Mouse (Mus musculus): ENCODE data around the gene Alpk3.
A peak's percentile ranks its signal among the peaks of the same experiment; 100 is the strongest.

The Alpk3 gene

DNA sequence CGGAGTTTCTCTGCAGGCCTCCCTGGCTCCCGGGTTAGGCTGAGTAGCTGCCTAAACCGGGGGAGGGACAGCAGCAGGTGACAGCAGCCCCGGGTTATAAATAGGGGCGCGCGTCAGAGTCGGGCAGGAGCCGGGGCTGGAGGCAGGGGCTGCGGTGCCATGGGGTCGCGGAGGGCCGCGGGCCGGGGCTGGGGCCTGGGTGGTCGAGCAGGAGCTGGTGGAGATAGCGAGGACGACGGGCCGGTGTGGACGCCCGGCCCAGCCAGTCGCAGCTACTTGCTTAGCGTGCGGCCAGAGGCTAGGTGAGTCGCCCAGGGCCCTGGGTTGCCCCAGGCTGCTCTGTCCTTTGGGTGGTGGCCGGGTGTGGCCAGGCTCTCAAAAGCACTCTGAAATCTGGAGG is at the start of gene Alpk3:
Gene Alpk3, plus strand, starts transcription at position 130 of the 400 bp plus-strand sequence.
- DNase-seq, result no peak

DNA sequence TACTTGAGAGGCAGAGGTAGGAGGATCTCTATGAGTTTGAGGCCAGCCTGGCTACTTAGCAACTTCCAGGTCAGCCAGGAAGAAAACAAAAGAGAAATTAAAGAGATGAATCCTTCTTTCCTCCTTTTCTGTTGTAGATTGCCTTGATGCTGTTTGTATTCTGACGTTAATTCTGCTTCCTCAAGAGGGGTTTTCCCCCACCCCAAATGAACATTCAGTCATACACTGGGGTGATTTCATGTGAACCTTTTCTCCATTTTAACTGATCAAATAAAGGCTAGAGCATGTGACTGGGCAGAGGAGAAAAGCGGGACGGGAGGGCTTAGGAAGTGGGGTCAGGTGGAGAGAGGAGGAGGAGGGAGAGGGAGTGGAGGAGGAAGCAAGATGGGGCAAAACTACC is 49.1 kb upstream of the Alpk3 start:
- no peak for DNase-seq

DNA sequence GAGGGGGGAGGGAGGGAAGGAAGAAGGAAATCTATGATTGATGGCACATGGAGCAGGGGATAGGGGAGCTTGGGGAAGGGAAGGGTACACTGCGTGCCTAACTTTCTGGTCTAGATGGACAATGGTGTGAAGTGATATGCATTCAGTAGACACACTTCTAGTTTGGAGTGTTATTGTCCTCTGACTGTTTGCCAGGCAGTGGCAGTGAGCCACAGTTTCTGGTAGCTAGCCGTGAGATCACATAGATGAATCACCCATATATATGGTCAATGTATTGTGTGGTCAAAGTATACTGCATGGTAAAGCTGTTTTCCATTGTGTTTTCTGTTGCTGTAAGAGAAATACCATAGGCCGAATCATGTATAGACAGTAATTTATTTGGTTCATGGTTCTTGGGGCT is 45.8 kb upstream of the Alpk3 start:
- no peak for DNase-seq

DNA sequence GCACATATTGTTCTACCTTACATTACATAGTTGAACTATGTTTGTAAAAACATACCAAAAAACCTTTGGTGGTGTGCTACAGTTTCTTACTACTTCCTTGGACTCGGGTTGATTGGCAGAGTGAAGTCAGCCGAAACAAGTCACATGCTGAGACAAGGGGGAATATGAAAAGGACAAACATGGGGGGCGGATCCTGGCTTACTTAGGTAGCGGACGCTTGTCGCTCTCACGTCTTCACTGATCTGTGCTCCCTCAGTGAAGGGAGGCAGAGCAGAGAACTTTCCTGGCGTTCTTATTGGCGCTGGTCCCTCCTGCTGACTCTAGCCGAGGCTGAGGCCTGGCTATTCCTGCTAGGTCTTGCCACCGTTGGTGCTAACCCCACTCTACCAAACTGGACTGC is 37.1 kb upstream of the Alpk3 start:
- DNase-seq, result no peak

DNA sequence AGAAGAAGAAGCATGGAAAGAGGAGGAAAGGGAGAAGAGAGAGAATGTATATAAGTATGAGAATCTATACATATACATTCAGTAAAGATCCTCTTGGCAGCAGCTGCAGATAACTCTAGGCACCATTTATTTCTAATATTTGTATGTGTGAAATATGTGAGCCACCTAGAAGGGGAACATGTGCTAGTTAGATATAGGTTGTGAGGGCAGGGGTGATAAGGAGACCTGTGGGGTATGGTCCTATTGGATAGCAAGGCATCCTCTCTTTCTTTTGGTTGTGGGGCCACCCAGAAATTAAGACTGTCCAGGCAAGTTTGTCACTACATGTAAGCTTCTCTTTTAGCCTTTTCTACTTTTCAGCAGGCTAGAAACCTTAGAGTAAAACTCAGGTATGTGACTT is 34.7 kb upstream of the Alpk3 start:
- no peak for DNase-seq

DNA sequence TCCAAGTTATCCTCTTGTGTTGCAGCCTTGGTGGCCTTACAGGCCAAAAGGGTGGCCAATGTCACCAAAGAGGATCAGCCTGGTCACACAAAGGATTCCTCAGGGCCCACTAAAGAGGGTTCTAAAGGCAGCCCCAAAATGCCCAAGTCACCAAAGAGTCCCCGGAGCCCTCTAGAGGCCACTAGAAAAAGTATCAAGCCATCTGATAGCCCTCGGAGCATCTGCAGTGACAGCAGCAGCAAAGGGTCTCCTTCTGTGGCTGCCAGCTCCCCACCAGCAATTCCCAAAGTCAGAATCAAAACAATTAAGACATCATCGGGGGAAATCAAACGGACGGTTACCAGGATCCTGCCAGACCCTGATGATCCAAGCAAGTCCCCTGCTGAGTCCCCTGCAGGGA is 33.3 kb upstream of the Alpk3 start:
- DNase-seq, result no peak

DNA sequence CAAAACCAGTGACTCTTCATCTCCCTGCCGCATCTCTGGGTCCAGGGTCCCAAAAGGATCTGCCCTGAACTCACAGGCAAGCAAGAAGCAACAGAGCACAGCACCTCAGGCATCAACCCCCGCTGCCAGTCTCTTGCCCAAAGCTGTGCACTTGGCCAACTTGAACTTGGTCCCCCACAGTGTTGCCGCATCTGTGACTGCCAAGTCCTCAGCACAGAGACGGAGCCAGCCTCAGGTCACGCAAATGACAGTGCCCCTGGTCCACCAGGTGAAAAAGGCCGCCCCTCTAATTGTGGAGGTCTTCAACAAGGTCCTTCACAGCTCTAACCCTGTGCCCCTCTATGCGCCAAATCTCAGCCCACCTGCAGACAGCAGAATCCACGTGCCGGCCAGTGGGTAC is 32.7 kb upstream of the Alpk3 start:
- no peak for DNase-seq

DNA sequence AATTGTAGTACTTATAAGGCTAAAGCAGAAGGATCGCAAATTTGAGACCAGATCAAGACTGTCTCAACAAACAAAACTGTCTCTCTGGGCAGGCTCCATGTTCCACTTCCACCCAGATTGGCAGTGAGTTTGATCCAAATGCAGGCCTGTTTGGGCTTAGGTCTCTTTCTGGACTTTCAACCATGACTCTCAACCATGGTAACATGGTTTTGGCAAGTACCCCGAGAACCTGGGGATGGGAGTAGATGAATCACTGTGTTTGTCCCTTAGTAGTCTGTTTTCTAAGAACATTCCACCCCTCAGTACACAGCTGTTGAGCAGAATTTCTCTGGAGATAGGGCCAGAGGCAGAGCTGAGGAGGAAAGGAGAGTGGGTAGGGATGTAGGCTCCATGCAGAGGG is 31.6 kb upstream of the Alpk3 start:
- DNase-seq, result no peak

DNA sequence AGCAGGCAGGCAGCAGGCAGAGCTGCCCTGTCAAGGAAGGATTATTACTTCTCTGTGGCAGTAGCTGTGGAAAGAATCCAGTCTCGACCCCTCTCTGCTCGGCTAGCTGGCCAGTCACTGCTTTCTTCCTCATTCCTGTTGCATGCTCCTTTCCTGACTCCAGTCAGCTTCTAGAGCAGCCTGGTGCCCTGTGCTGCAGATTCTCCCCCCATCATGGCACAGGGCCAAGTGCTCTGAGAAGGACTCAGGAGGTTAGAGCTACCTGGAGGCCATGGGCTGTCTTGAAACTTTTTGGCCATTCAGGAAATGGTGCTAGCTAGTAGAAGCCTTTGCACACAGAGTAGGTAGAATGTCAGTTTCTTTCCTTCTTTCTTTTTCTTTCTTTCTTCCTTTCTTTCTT is 17.7 kb upstream of the Alpk3 start:
- DNase-seq, result no peak

DNA sequence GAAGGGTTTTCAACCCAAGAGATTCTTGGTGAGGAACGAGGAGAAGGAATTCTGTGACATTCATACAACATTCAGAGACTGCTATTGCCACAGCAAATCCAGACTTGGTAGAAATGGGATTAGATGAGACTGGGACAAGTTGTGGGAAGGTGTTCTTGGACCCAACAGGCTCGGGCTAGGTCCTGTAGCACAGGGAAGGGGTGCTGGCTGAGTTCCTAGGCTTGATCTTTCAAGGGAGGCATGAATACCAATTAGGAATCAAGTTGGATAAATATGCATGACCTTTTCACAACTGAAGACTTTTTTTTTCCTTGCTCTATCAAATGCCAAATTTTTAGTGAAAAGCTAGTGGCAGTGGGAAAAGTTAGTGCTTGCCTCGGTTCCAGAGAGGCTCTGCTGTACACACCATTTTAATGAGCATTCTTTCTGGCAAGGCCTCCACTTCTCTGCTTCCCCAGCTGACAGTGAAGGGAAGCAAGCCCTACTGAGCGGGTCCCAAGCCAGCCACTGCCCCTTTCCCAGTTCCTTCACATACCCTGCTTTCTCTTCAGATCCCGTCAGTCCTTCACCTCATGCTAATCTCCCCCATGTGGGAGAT is 14.3 kb upstream of the Alpk3 start:
- no peak for DNase-seq

DNA sequence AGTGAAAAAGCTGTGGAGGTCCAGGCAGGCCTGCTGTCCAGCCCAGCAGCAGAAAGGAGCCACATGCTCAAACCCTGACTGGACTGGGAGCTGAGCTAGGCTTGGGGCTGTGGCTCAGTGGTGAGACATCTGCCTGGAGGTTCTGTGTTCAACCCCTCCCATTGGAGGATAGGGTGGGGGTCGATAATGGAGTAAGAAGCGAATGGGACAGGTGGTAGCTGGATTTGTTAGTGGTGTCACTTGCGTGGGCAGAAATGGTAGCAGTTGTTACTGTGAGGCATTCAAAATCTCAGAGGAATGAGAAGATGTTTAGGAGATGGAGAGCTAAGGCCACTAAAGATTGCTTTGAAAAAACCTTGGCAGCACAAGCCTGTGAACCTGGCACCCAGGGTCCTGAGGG is 9.6 kb upstream of the Alpk3 start:
- DNase-seq, result no peak

DNA sequence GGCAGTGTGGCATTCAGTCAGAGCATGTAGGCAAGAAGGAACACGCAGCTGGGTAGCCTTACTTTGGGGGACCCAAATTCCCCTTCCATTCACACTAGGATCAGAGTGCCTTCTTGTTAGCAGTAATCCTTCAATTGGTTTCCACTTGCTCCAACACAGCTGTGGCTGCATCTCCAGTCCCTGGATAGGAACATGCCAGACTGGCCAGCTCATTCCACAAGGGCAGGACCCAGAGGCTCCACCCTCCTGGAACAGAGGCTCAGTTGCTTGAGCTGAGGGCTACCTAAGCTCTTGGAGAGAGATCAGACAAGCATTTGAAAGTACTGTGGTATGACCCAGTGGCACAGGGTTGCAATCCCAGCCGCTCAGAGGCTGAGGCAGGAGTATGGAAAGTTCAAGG is 8.9 kb upstream of the Alpk3 start:
- DNase-seq, result no peak

DNA sequence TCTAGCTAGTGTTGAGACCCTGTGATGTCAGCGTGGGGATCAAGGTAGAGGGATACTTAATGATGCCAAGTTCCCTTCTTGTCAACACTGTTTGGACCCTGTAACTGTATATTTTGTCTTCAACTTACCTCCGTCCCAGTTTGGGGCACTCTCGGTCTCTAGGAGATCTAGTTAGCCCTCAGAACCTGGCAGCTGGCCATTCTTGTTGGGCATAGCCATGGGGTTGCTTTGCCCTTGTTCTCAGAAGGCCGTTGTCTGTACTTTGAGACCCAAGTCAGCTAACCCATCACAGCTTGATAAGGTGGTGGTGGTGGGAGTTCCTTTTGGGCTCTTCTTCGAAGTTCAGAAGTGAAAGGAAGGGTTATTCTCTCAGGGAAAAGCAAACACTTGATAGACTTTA is 7.4 kb upstream of the Alpk3 start:
- no peak for DNase-seq

DNA sequence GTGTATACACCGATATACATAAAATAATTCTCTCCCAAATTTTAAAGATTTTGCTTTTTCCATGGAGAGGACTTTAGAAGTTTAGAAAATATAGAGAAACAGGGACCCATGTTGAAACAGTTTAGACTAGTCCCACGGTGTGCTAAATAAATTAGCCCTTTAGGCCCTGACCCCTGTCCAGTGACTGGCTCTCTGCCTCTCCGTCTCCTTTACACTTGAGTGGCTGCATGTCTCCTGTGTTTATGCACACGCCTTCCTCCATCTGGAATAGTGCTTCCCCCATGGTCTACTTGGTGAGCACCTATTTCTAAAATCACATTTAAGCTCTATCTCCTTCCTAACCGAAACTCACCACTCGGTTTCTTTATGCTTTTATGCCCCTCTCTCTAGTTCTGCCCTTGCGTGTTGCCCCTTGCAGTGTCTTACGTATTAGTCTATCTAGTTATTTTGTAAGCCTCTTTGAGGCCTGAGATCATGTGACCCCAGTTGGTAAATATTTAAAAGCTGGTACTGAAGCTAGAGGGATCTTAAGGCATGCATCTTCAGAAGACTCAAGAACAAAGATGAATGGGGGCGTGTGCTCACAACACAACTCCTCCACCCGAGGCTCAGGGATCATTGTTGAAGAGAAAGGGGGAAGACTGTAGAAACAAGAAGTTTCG is 1.6 kb upstream of the Alpk3 start:
- no peak for DNase-seq

DNA sequence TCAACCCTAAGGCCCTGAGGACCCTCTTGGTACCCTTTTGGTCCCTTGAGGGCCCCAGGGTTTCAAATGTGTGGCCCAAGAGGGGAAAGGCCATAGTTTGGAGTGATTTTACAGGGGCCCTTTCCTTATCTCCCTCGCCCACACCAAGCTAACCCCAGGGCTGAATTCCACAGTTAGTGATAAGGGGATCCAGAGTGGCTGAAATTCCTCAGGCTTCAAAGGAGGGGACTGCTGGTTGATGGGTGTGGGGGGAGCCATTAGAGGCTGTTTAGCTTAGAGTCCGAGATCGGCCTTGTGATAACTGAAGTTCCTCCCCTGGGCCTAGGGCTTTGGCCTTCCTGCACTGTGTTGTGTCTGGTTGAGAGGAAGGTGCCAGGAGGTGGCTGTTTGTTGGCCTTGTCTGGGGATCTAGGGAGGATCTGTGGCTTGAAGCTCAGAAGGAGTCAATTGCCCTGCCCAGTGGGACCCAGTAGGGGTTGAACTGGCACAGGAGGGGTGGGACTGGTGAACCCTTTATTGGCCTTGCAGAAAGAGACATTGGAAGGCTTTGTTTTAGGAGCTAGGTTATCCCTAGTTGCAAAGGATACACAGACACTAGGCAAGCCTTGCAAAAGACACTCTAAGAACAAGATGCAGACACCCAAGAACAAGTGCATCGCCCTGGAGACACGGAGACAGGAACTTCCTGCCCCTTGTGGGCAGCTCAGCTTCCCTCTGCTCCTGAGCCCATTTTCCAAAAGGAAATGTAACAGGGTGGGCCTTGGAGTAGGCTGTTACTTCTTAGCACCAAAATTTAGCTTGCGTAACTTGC is 706 bp downstream of the Alpk3 start:
- no peak for DNase-seq

DNA sequence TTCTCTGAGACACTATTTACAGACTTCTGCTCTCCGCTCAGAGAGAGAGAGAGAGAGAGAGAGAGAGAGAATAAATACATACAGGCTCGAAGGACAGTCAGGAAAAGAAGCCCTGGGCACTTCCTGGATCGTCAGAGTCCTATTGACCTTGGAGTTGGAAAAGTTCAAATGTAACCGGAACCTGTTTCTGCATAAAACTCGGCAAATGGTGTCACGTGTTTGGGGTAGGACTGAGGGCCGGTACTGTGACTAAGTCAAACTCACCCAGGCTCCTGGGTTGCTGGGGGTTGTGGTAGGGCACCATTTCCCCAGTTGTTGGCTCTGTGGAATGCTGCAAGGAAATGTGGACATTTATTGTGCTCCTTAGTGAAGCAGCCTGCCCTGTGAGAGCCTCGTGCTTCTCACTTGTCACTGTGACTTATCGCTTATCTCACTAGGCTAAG is 1.3 kb downstream of the Alpk3 start:
- no peak for DNase-seq

DNA sequence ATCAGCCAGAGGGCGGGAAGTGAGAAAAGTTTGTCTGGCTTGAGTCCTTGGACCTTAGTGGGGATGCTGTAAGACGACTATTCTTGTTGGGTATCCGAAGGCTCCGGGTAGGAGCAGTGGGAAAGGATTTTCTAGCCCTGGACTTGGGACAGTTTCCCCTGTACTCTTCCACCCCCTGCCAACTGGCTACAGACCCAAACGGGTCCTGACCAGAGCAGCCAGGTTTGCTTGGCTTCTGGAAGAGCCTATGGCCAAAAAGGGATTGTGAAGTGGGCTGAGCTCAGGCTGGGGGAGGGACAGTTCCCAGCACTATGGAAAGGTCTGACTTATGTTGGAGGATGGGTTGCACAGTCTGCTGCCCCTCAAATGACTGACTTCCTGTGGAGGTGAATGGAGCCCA is 2.0 kb downstream of the Alpk3 start:
- no peak for DNase-seq

DNA sequence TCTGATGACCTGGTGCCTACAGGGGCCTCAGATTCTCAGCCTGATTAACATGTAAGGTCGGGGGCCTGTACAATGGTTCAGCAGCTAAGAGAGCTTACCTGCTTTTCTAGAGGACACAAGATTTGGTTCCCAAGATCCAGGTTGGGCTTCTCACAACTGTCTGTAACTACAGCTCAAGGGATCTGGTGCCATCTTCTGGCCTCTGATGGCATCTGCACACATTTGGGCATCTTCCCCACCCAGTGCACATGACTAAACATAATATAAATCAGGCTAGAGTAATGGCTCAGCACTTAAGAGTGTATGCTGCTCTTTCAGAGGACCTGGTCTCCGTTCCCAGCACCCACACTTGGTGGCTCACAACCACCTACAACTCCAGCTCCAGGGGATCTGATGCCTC is 3.5 kb downstream of the Alpk3 start:
- no peak for DNase-seq

DNA sequence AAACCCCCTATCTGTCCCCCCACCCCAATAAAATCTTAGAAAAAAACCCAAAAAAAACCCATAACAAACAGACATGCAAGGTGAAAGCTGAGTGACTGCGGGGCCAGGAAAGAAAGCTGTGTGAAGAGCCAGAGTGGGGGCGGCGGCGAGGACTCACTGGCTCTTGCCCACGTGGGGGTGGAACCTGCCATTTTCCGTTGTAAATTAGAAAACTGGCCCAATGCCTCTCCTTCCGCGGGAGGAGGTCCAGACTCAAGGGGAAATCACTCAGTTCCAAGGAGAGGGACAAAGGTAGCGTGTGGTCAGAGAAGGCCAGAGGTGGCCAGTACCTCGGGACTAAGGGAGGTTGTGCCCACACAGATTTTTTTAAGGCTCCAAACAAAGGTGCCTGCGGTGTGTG is 4.5 kb downstream of the Alpk3 start:
- no peak for DNase-seq

DNA sequence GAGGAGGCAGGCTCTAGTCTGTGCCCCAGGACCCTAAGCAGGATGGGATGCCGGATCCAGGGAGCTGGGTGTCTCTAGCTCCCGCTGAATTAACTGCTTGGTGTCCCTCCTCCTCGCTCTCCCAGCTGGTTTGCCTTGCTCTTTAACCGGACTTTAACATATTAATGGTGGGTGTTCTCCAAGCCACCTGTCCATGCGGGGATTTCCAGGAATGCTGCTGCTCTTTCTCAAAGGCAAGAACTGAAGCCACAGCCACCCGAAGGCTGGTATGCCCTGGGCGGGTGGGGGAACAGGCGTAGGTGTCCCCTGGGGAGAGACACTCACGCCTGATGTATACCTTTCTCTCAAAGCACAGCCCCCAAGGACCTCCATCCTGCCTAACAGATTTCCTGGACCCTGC is 5.9 kb downstream of the Alpk3 start:
- DNase-seq, result no peak

DNA sequence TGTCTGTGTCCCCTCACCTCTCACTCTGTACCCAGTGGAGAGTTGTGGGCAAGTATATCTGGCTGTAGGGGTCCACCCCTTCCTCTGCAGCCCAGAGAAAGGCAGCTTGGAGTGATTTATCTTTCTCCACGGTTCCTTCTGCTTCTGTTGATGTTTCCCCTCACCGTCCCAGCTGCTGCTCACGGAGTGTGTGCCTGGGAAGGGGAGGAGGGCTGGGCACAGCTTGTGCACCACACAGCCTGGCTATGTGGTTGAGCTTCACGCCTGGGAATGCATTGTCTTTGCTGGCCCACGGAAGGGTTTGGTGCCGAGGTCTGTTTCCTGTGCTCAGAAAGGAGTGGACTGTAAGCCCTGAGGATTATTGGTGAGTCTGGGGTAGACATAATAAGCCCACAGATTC is 9.3 kb downstream of the Alpk3 start:
- DNase-seq, result no peak

DNA sequence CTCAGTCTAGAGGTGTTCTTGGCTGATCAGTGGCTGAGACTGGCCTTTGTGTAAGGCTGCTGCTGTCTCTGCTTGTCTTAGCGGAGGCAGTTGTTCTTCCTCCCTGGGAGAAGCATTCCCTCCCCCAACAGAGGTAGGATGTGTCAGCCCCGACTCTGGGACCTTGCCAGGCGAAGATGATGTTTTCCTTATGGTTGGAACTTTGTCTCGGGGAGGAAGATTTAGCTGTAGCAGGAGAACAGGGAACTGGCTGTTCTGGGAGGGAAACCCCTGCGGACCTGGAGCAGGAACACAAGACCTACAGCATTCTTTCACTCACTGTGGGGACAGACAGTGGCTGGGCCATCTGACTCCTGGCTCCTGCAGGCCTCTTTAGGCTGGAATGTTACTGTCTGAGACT is 15.1 kb downstream of the Alpk3 start:
- peak; percentile 35 for DNase-seq

DNA sequence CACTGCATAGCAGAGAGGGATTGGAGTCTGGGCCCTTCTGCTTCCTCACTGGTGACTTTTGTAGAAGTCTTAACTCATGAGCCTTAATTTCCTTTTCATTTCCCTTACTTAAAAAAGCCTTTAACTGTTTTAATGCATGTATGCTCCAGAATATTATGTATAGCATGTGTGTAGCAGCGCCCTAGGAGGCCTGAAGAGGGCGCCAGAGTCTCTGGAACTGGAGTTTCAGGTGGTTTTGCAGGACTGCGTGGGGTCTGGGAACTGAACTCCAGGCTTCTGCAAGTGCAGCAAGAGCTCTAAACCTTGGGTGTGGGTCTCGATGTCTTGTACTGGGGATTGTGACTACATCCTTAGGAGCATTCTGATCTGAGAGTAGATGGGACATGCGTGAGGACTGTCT is 15.9 kb downstream of the Alpk3 start:
- no peak for DNase-seq

DNA sequence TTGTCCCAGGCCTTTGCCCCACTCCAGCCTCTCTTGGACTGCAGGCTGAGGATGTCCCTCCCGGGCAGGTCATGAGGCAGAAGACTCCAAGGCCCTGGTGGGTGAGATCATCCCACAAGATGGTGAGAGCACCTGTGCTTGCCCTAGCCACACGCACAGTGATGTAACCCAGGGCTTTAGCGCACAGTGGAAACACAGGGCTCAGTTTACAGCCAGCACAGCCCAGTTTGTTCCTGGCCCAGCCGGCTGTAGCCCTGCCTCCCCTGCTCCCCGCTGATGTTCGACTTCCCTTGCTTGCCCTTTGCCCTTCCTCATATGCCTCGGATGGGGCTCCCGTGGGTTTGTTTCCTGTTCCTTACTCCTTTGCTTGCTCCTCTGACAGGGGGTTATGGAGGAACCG is 17.1 kb downstream of the Alpk3 start:
- no peak for DNase-seq
